Mouse (Mus musculus) forebrain, embryonic 13.5 days (tissue): Measurements from ENCODE around the gene Coro2a. TPM values are rescaled to one million over a fixed set of nuclear protein-coding genes. Genes with fewer than 3 reads are reported as not detected.
A peak's percentile ranks its signal among the peaks of the same experiment; 100 is the strongest.
"Not testable (repeated sequence)": the region's sequence is repeated elsewhere in the genome, so short reads cannot be mapped to it uniquely, and the experiment has no call there.

Source experiments
- ATAC-seq: fragments of 200-750 bp; cut with Nextera tagmentation; 2 replicates; pipeline ENCODE4 v1.8.0; 2017
- H3K27ac ChIP-seq: fragments of 300-500 bp; sonication (generic); 2 replicates; pipeline ENCODE4 v1.5.1; 2015; ENCODE audit warnings: inconsistent platforms, mild to moderate bottlenecking, moderate library complexity
- H3K27me3 ChIP-seq: fragments of 300-500 bp; sonication (generic); 2 replicates; pipeline ENCODE4 v1.6.1; 2015; ENCODE audit warnings: mild to moderate bottlenecking, inconsistent platforms
- H3K36me3 ChIP-seq: fragments of 300-500 bp; sonication (generic); 2 replicates; pipeline ENCODE4 v1.6.1; 2015; ENCODE audit warnings: mild to moderate bottlenecking, inconsistent platforms; ENCODE audit not compliant: poor library complexity, severe bottlenecking
- H3K4me1 ChIP-seq: fragments of 300-500 bp; sonication (generic); 2 replicates; pipeline ENCODE4 v1.6.1; 2015; ENCODE audit warnings: inconsistent platforms
- H3K4me2 ChIP-seq: fragments of 300-500 bp; sonication (generic); 2 replicates; pipeline ENCODE4 v1.6.1; 2015; ENCODE audit warnings: inconsistent platforms, mild to moderate bottlenecking, moderate library complexity
- H3K4me3 ChIP-seq: fragments of 300-500 bp; sonication (generic); 2 replicates; pipeline ENCODE4 v1.5.1; 2015; ENCODE audit warnings: mild to moderate bottlenecking, inconsistent platforms
- H3K9ac ChIP-seq: fragments of 300-500 bp; sonication (generic); 2 replicates; pipeline ENCODE4 v1.6.1; 2015; ENCODE audit warnings: mild to moderate bottlenecking, inconsistent platforms
- H3K9me3 ChIP-seq: fragments of 300-500 bp; sonication (generic); replicated peaks from 2 replicates; pipeline ENCODE4 v1.6.1; 2016; ENCODE audit warnings: inconsistent platforms
- WGBS: fragments of 180-500 bp; shearing (Covaris S2); methylation state at CpG from one replicate; pipeline ENCODE4 v1.1.7; 2015; 5-methylcytosine and 5-hydroxymethylcytosine counted together
- polyA plus RNA-seq: library from polyadenylated mRNA; unstranded; fragments of >200 nt; fragmentation: Nextera tagmentation; extraction: Ambion mirVana; gene quantifications from 2 replicates; pipeline ENCODE4 v1.2.1, GENCODE M21; 2015

Gene Coro2a
- 1.8 TPM in 2 replicates for polyA plus RNA-seq

DNA sequence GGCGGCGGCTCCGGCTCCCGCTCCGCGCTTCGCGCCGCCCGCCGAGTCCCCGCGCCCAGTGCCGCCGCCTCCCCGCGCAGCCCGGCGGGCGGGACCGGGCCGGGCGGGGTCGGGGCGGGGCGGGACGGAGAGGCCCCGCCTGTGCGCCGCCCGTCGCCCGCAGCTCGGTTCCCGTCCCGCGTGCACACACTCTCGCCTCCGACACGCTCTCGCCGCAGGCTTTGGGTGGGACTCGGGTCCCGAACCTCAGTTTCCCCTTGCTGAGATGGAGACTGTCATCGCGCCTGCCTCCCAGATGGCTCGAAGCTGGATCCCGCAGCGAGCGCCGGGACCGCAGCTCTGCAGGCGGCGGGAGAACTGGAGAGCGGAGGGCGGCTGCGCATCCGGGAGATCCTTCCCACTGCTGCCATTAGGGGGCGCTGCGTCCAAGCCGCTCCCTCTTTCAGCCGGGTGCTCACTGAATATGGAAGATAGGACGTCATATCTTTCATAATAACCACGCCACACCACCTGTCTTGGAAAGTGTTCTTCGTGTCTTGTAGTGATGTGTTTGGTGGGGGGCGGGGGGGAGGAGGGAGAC, at the start of gene Coro2a:
Coro2a (minus strand) TSS at position 359 of the 580 bp plus-strand sequence.
- 0% methylated on average over 52 of the region's 66 CpGs for WGBS
- H3K27ac ChIP-seq, result no peak within 1 kb of the TSS
- peaks cover 41% of the 10 kb centered on the region for H3K27me3 ChIP-seq
- peaks cover 7% of the 10 kb centered on the region for H3K4me1 ChIP-seq
- no peaks in the 10 kb centered on the region for H3K36me3 ChIP-seq
- H3K9ac ChIP-seq, result peak within 1 kb of the TSS; percentile 74
- H3K4me3 ChIP-seq, result peak within 1 kb of the TSS; percentile 54
- ATAC-seq, result peak; percentile 79
- peak within 1 kb of the TSS; percentile 86 for H3K4me2 ChIP-seq
- no peaks in the 10 kb centered on the region for H3K9me3 ChIP-seq

DNA sequence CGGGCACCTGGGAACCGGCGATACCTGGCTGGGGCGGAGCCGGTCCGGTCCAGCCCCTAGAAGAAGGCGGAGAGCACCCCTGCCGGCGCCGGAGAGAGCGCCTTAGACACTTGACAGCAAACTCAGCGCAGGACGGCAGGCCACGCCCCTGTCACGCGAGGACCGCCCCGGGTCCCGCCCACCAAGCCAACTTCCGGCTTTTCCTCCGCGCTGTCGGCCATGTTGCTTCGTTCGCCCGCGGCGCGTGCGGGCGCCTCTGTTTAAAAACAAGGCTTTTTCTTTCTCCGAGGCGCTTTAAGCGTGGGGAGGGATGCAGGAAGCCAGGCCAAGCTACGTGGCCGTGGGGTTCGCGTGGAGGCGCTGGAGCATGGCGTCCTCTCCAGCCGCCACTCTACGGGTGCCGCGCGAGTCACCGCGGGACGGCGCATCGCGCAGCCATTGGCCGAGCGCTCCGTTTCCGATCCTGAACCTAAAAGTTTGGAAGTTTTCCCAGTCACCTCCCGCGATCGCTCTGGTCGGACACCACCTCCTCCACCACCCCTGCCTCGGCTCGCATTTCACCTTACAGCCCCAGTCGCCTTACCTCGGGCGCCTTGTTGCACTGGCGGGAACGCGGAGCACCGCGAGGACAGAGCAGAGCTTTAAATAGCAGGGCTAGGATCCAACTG, 48.2 kb upstream of the Coro2a start, which contains the start of gene Tbc1d2:
Tbc1d2 (minus strand) TSS at position 124 of the 668 bp plus-strand sequence.
- peaks cover 14% of the 10 kb centered on the region for H3K4me1 ChIP-seq
- H3K9ac ChIP-seq, result peak within 1 kb of the TSS; percentile 68
- H3K27ac ChIP-seq, result no peak within 1 kb of the TSS; the same call in 1 of the 2 replicates
- ATAC-seq, result peak; percentile 98
- H3K27me3 ChIP-seq, result peaks cover 50% of the 10 kb centered on the region
- H3K4me3 ChIP-seq, result peak within 1 kb of the TSS; percentile 69
- H3K36me3 ChIP-seq, result no peaks in the 10 kb centered on the region
- peak within 1 kb of the TSS; percentile 92 for H3K4me2 ChIP-seq
- WGBS, result 0% methylated on average over 69 of the region's 69 CpGs
- H3K9me3 ChIP-seq, result no peaks in the 10 kb centered on the region

DNA sequence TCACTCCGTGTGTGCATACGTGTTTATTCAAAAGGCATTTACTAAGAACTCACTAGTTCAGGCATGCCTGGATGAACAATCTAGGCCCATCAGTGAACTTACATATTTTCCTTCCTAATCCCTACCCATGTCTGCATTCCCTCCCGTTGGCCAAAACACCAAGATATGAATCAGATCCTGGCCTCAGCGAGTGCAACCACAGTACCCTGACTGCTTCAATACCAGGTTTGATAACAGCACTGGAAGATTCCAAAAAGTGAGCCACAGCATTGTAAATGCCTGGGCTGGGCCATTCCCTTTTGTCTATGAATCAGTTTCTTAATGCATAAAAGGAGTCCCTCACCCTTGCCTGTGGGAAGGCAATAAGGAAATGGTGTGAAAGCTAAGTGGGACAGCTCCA, 47.2 kb upstream of the Coro2a start:
- peaks cover 46% of the 10 kb centered on the region for H3K27me3 ChIP-seq

DNA sequence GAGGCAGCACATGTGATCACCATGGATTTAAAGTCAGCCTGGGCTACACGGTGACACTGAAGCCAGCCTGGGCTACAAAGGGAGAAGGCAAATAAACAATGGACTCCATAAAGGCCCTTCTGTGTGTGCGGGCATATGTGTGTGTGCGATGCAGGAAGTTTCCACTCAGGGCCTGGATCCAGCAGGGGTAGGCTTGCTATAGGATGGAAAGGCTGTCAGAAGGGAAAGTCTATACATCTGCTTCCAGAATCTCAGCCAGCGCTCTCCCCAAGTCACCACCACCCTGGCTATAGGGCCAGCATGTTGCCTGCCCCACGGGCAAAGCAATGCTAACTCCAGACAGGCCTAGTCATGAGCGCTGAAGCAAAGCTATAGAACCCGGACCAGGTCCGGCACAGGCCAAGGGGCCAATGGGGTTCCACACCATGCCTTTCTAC, 41.7 kb upstream of the Coro2a start:
- WGBS, result 88% methylated on average over 8 of the region's 8 CpGs
- H3K27me3 ChIP-seq, result peaks cover 9% of the 10 kb centered on the region
- no peak overlapping the region for H3K27ac ChIP-seq
- H3K4me3 ChIP-seq, result no peak overlapping the region
- no peaks in the 10 kb centered on the region for H3K9me3 ChIP-seq
- no peaks in the 10 kb centered on the region for H3K4me1 ChIP-seq
- no peak for ATAC-seq
- no peaks in the 10 kb centered on the region for H3K36me3 ChIP-seq
- no peak overlapping the region for H3K4me2 ChIP-seq
- no peak overlapping the region for H3K9ac ChIP-seq

More for the DNA sequence above, 47.2 kb upstream of the Coro2a start:
- Histone ChIP-seq H3K9ac (0 out of 2 replicates have a peak overlapping the region, but pooled peaks have one; percentile 68), H3K9me3 (no peaks in the 10 kb centered on the region), H3K27ac (no peak overlapping the region), H3K4me3 (peak overlapping the region; percentile 69), H3K4me1 (peaks cover 14% of the 10 kb centered on the region), H3K36me3 (no peaks in the 10 kb centered on the region), H3K4me2 (peak overlapping the region; percentile 92)
- 63% methylated on average over 4 of the region's 4 CpGs for WGBS
- no peak for ATAC-seq

DNA sequence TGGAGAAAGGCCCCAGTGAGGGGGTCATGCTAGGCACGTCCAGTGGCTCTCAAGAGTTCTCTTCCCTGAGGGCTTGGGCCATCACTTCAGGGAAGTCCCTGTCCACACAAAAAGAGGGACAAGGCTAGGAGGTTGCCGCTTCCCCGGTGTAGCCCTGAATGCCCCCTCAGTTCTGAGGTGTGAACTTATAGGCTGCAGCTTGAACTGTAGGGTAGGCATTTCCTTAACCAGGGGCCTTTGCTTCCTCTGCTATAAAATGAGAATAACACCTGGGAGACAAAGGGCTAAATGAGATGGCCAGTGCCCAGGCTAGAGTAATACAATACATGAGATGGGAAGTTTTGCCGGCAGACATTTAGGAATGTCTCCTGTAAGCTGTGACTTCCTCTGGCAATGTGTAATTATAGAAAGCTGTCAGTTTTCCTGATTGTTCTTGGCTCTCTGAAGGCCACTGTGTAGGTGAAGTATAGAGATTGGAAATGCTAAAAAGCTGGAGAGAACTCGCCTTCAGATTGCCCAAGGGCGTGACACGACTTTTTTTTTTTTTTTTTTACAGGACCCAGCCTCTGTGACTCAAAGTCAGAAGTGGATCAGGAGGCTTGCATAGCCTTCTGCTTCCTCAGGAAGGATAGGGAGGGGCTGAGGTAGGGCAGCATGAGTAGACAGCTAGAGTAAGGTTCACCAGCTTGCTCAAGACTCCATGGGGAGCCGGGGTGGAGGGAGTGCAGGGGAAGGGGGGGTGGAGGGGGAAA, 41.1 kb upstream of the Coro2a start:
- no peak overlapping the region for H3K4me3 ChIP-seq

DNA sequence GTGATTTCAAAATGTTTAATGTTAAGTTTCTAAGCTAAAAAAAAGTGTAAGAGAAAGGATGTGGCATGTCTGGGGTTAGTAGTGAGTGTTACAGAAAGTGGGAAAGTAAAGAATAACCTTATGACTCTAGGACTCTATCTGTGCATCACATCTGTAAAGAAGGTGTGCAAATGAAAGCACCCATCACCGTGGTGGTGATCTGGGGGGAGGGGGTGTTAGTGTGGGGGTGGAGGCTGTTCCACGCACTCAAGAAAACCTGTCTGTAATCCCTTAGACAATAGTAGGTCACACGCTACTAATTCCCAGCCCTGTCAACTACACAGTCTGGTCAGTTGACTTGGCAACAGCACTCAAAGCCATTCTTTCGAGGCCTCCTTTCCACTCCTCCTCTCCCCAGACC, 39.3 kb upstream of the Coro2a start:
- H3K27me3 ChIP-seq, result no peaks in the 10 kb centered on the region
- no peaks in the 10 kb centered on the region for H3K9me3 ChIP-seq
- H3K4me2 ChIP-seq, result no peak overlapping the region
- no peaks in the 10 kb centered on the region for H3K36me3 ChIP-seq
- H3K27ac ChIP-seq, result no peak overlapping the region
- no peak overlapping the region for H3K9ac ChIP-seq
- 24% methylated on average over 4 of the region's 4 CpGs for WGBS
- ATAC-seq, result no peak
- H3K4me3 ChIP-seq, result no peak overlapping the region
- no peaks in the 10 kb centered on the region for H3K4me1 ChIP-seq

More for the DNA sequence above, 41.1 kb upstream of the Coro2a start:
- Histone ChIP-seq H3K27me3 (peaks cover 3% of the 10 kb centered on the region), H3K9ac (no peak overlapping the region), H3K4me1 (no peaks in the 10 kb centered on the region), H3K4me2 (no peak overlapping the region), H3K9me3 (no peaks in the 10 kb centered on the region), H3K36me3 (no peaks in the 10 kb centered on the region), H3K27ac (no peak overlapping the region)
- no peak for ATAC-seq
- WGBS, result 81% methylated on average over 8 of the region's 8 CpGs

DNA sequence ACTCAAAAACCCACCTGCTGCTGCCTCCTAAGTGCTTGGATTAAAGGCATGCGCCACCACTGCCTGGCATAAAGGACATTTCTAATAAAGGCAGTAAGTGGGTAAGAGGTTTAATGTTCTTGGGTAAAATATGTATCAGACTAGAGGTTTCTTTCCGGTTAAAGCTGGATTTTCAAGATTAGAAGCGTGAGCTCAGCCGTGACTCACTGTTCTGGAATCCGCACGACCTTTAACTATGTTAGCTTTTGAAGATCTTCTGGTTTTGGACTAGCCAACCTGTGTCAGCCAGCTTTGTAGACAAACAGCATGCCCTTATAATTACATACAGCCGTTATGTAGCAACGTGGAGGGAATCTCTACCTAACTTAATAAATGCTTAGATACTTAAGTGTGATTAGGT, 37.9 kb upstream of the Coro2a start:
- H3K9me3 ChIP-seq, result no peaks in the 10 kb centered on the region
- H3K4me1 ChIP-seq, result no peaks in the 10 kb centered on the region
- H3K9ac ChIP-seq, result no peak overlapping the region
- WGBS, result 89% methylated on average over 8 of the region's 8 CpGs
- no peaks in the 10 kb centered on the region for H3K36me3 ChIP-seq
- no peak for ATAC-seq
- H3K27ac ChIP-seq, result no peak overlapping the region
- H3K27me3 ChIP-seq, result no peaks in the 10 kb centered on the region
- H3K4me2 ChIP-seq, result no peak overlapping the region
- H3K4me3 ChIP-seq, result no peak overlapping the region

DNA sequence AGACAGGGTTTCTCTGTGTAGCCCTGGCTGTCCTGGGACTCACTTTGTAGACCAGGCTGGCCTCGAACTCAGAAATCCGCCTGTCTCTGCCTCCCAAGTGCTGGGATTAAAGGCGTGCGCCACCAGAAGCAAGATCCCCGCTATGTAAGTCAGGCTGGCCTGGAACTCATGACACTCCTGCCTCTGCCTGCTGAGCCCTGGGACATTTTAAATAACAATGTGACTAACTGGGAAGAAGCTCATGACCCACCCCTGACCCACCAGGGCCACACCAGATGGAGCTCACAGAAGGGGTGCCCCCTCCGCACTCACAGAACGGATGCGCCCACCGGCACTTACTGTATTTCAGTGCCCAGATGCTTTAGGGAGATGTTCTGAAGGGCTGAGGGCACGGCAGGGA, 35.2 kb upstream of the Coro2a start:
- H3K9me3 ChIP-seq, H3K36me3 ChIP-seq, H3K27ac ChIP-seq, ATAC-seq, H3K9ac ChIP-seq, H3K4me3 ChIP-seq, H3K4me2 ChIP-seq, H3K4me1 ChIP-seq, H3K27me3 ChIP-seq: not testable (repeated sequence)
- 93% methylated on average over 10 of the region's 10 CpGs for WGBS

DNA sequence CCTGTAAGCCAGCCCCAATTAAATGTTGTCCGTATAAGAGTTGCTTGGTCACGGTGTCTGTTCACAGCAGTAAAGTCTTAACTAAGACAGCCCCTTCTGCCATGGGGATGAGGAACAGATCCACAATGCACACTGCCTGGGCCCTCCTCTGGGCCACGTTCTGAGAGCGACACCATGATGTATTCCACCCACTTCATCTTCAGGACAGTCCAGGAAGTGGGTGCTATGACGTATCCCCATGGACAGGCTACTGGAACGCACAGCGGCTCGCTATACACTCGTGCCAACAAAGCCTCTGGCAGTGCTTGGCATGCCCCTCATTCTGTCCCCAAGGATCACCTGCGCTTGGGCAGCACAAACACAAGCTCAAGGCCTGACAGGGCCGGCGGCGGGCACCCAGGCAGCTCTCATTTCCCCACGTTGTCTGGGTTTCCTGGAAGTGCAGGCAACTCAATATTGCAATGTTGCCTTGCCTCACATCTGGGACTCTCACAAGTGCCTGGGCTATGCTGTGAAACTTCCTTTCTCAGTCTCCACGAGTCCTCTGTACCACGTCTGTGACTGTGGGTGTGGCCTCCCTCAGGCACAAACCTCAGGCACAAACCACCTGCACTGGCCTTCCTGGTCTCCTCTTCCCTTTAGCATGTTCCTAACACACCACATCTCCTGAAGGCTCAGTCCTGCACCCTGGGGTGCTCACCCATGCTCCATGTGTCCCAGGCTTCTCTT, 33.9 kb upstream of the Coro2a start:
- Histone ChIP-seq H3K4me1 (no peaks in the 10 kb centered on the region), H3K4me3 (no peak overlapping the region), H3K27me3 (peaks cover 7% of the 10 kb centered on the region; the same call in 1 of the 2 replicates), H3K27ac (no peak overlapping the region), H3K9ac (no peak overlapping the region), H3K36me3 (no peaks in the 10 kb centered on the region), H3K9me3 (no peaks in the 10 kb centered on the region), H3K4me2 (no peak overlapping the region)
- ATAC-seq, result no peak
- 89% methylated on average over 16 of the region's 16 CpGs for WGBS

DNA sequence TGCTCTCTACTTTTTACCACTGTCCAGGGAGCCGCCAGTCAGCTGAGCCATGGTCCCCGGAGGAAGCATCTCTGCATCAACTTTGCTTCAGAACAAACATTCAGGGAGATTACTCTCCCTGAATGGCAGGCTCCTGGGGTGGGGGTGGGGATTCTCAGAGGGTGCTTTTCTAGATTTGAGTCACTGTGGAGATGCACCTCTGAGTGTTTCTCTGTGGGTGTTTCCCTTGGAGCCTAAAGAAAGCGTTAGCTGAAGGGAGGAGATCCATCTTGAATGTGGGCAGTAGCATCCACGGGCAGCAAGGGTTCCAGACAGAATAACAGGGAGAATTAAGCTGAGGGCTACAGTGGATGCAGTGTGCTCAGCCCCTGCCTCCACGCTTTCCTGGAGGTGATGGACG, 32.9 kb upstream of the Coro2a start:
- Histone ChIP-seq H3K4me2 (no peak overlapping the region), H3K4me3 (no peak overlapping the region), H3K36me3 (no peaks in the 10 kb centered on the region), H3K27me3 (peaks cover 7% of the 10 kb centered on the region; the same call in 1 of the 2 replicates), H3K4me1 (no peaks in the 10 kb centered on the region), H3K9ac (no peak overlapping the region), H3K27ac (no peak overlapping the region), H3K9me3 (no peaks in the 10 kb centered on the region)
- 63% methylated on average over 6 of the region's 6 CpGs for whole genome bisulfite sequencing
- no peak for ATAC-seq

DNA sequence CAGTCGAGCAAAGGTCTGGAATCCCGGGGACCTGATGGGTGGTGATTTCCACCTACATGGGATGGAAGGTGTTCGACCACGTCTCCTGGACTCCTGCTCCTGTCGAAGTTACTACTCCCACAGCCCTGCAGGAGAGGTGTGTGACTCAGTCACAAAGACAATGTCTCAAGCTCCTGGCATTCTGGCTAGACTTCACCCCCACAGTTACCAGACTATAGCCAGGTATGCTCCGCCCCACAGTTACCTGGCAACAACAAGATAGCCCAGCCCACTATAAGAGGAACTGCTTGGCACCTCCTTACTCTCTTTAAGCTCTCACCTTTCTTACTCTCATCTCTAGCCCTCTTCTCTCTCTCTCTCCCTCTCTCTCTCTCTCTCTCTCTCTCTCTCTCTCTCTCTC, 31.6 kb upstream of the Coro2a start:
- WGBS, result 76% methylated on average over 6 of the region's 6 CpGs
- not testable (repeated sequence) for H3K4me1 ChIP-seq, H3K27ac ChIP-seq

More for the DNA sequence above, 31.6 kb upstream of the Coro2a start:
- H3K4me3 ChIP-seq, H3K27me3 ChIP-seq, H3K9ac ChIP-seq, ATAC-seq, H3K36me3 ChIP-seq, H3K4me2 ChIP-seq, H3K9me3 ChIP-seq: not testable (repeated sequence)
